Mouse (Mus musculus) lung, postnatal 0 days (tissue): Measurements from ENCODE around the gene Cap2. TPM values are rescaled to one million over a fixed set of nuclear protein-coding genes. Genes with fewer than 3 reads are reported as not detected.

Source experiments
- ATAC-seq: fragments of 200-750 bp; cut with Nextera tagmentation; 2 replicates; pipeline ENCODE4 v1.8.0; 2017; ENCODE audit warnings: moderate library complexity
- DNase-seq: peaks from one replicate; pipeline ENCODE4 v3.0.0-alpha.2; 2016; ENCODE audit warnings: low spot score
- H3K27ac ChIP-seq: fragments of 300-500 bp; sonication (generic); 2 replicates; pipeline ENCODE4 v1.5.1; 2014; ENCODE audit warnings: antibody characterized with exemption, mild to moderate bottlenecking, low read length, mixed read lengths
- H3K27me3 ChIP-seq: fragments of 300-500 bp; sonication (generic); replicated peaks from 2 replicates; pipeline ENCODE4 v1.6.1; 2014; ENCODE audit warnings: low read length, mixed read lengths; ENCODE audit not compliant: insufficient read depth
- H3K36me3 ChIP-seq: fragments of 300-500 bp; sonication (generic); 2 replicates; pipeline ENCODE4 v1.6.1; 2014; ENCODE audit warnings: low read length, mixed read lengths; ENCODE audit not compliant: insufficient read depth
- H3K4me1 ChIP-seq: fragments of 300-500 bp; sonication (generic); 2 replicates; pipeline ENCODE4 v1.6.1; 2014; ENCODE audit warnings: antibody characterized with exemption, low read depth, low read length, mixed read lengths; ENCODE audit not compliant: insufficient read depth
- H3K4me2 ChIP-seq: fragments of 300-500 bp; sonication (generic); replicated peaks from 2 replicates; pipeline ENCODE4 v1.6.1; 2014; ENCODE audit warnings: low read depth, mild to moderate bottlenecking, low read length, moderate library complexity, mixed read lengths
- H3K4me3 ChIP-seq: fragments of 300-500 bp; sonication (generic); 2 replicates; pipeline ENCODE4 v1.5.1; 2014; ENCODE audit warnings: low read depth, low read length
- H3K9ac ChIP-seq: fragments of 300-500 bp; sonication (generic); replicated peaks from 2 replicates; pipeline ENCODE4 v1.6.1; 2014; ENCODE audit warnings: low read depth, mild to moderate bottlenecking
- H3K9me3 ChIP-seq: fragments of 300-500 bp; sonication (generic); 2 replicates; pipeline ENCODE4 v1.6.1; 2016; ENCODE audit warnings: low read length, mixed read lengths
- CTCF ChIP-seq: IDR thresholded peaks from 2 replicates; pipeline ENCODE4 v1.5.1; 2016; ENCODE audit warnings: antibody characterized with exemption, mild to moderate bottlenecking
- EP300 ChIP-seq: IDR thresholded peaks from 2 replicates; pipeline ENCODE4 v1.6.1; 2016; ENCODE audit warnings: antibody characterized with exemption, mild to moderate bottlenecking, control low read depth
- WGBS: fragments of 180-500 bp; shearing (Covaris S2); extraction: QIAGEN DNeasy Blood & Tissue Kit; methylation state at CpG from one replicate; pipeline ENCODE4 v1.1.7; 2014; 5-methylcytosine and 5-hydroxymethylcytosine counted together
- polyA plus RNA-seq: library from polyadenylated mRNA; unstranded; fragments of >200 nt; fragmentation: Nextera tagmentation; extraction: Ambion mirVana; gene quantifications from 2 replicates; pipeline ENCODE4 v1.2.1, GENCODE M21; 2015

Gene Cap2
- polyA plus RNA-seq, 1 experiment from 2014 or later = 5.8 TPM

DNA sequence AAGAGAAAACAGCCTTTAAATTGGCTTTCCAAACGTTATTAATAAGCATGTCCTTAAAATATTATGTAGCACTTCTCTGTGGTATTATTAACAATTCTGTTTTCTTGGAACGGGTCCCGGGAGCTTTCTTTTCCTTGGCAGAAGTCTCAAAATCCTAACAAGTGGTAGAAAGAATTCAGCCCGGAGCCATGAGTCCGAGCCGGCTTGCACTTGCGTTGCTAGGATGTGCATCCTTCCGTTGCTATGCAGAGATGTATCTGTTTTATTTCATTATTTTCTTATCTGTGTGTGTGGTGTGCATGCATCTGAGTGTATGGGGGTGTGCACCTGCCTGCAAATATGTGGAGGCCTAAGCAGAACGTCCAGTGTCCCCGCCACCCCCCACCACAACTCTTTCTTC is 126.2 kb downstream of the Cap2 start:
- Histone ChIP-seq H3K9me3 (no peaks in the 10 kb centered on the region), H3K36me3 (no peaks in the 10 kb centered on the region), H3K4me1 (no peaks in the 10 kb centered on the region), H3K4me2 (no peak overlapping the region), H3K27ac (no peak overlapping the region), H3K4me3 (no peak overlapping the region), H3K9ac (no peak overlapping the region), H3K27me3 (no peaks in the 10 kb centered on the region)
- DNase-seq = no peak
- no peak for ATAC-seq
- TF ChIP-seq EP300 (no peak), CTCF (no peak)
- 51% methylated on average over 10 of the region's 10 CpGs for WGBS

DNA sequence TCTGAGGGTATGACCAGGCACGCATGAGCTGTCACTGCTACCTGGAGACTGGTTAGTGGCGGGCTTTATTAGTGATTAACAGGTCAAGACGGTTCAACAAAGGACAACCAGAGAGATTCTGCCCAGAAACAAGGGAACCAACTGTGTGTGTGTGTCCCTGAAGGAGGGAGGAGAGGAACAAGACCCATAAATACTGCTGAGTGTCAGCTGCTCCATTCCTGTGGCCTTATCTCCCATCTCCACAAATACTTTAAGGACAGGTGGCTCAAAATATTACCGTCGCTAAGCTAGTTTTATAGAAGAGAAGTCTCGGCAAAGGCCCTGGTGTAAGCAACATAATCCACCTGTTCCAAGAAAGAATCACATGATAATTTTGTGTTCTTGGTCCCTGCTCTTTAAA is 127.7 kb downstream of the Cap2 start:
- Histone ChIP-seq H3K36me3 (no peaks in the 10 kb centered on the region), H3K9me3 (no peaks in the 10 kb centered on the region), H3K27ac (no peak overlapping the region), H3K4me2 (no peak overlapping the region), H3K9ac (no peak overlapping the region), H3K27me3 (no peaks in the 10 kb centered on the region), H3K4me1 (no peaks in the 10 kb centered on the region), H3K4me3 (no peak overlapping the region)
- TF ChIP-seq CTCF = no peak
- no peak for TF ChIP-seq EP300
- ATAC-seq = no peak
- DNase-seq = no peak
- WGBS = 70% methylated on average over 6 of the region's 6 CpGs

DNA sequence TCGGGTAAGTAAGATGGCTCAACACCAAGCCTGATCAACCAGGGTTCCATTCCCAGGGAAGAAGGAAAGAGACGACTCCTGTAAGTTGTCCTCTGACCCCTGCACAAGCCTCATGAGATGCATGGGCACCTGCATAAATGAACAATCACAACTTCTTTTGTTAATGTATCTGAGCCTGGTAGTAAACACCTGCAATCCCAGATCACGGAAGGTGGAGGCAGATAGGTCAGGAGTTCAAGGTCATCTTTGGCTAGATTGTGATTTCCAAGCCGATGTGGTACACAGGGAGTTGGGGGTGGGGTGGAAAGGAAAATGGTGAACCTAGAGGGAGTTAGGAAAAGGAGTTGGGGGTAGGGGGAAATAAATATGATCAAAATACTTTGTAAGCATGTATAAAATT is 131.1 kb downstream of the Cap2 start:
- Histone ChIP-seq H3K4me1 (no peaks in the 10 kb centered on the region), H3K4me2 (no peak overlapping the region), H3K4me3 (no peak overlapping the region), H3K9me3 (no peaks in the 10 kb centered on the region), H3K27ac (no peak overlapping the region), H3K36me3 (no peaks in the 10 kb centered on the region), H3K9ac (no peak overlapping the region), H3K27me3 (no peaks in the 10 kb centered on the region)
- 31% methylated on average over 4 of the region's 4 CpGs for WGBS
- ATAC-seq (no peak), DNase-seq (no peak)
- TF ChIP-seq CTCF (no peak), EP300 (no peak)

DNA sequence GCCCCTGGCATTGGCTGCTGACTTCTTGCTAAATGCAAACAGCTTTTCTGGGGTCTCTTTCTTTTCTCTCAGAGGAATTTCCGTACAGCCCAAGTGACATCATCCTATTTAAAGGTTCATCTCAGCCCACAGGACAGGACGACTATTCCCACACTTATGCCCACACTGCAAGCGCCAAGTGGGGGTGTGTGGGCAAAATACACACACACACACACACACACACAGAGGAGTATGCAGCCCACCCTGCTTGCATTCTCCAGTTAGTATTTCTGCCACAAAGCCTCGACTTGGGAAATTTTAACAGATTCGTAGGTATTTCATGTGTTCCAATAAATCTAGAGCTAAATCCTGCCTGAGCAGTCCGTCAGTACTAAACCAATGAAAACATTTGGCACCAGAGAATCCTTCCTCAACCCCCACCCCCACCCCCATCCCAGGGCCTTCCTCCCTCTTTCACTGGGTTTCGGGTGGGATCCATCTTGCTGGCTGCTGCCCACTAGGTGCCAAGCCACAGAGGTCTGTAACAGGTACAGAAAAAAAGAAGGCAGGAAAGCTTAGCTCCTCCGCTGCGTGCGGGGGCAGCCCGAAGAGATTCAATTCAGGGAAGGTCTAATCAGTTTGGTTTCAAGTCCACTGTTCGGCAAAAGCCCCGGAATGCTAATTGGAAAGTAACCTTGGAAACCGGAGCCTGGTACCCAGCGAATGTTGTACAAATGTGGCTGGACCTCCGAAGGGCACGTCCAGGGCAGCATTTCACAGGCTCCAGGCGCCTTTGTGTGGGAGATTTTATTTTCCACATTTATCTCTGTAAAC is 131.9 kb downstream of the Cap2 start:
- ATAC-seq (no peak), DNase-seq (no peak)
- no peak for TF ChIP-seq EP300
- TF ChIP-seq CTCF = no peak
- Histone ChIP-seq H3K36me3 (no peaks in the 10 kb centered on the region), H3K4me2 (no peak overlapping the region), H3K9ac (no peak overlapping the region), H3K4me1 (no peaks in the 10 kb centered on the region), H3K4me3 (no peak overlapping the region), H3K27ac (no peak overlapping the region), H3K9me3 (no peaks in the 10 kb centered on the region), H3K27me3 (no peaks in the 10 kb centered on the region)
- 64% methylated on average over 18 of the region's 18 CpGs for WGBS

GRCm38 (mm10) chr13:46634133-46634488 is 132.5 kb downstream of the Cap2 start:
- DNase-seq (peak; percentile 22), ATAC-seq (no peak)
- Histone ChIP-seq H3K27ac (no peak overlapping the region), H3K4me2 (no peak overlapping the region), H3K36me3 (no peaks in the 10 kb centered on the region), H3K4me3 (no peak overlapping the region), H3K4me1 (no peaks in the 10 kb centered on the region), H3K9ac (no peak overlapping the region), H3K27me3 (no peaks in the 10 kb centered on the region), H3K9me3 (no peaks in the 10 kb centered on the region)
- WGBS = 59% methylated on average over 6 of the region's 6 CpGs
- TF ChIP-seq EP300 (no peak), CTCF (no peak)

- no peak for DNase-seq
- Histone ChIP-seq H3K27ac (no peak overlapping the region), H3K36me3 (no peaks in the 10 kb centered on the region), H3K4me3 (no peak overlapping the region), H3K4me2 (no peak overlapping the region), H3K27me3 (no peaks in the 10 kb centered on the region), H3K4me1 (no peaks in the 10 kb centered on the region), H3K9ac (no peak overlapping the region), H3K9me3 (no peaks in the 10 kb centered on the region)
- no peak for ATAC-seq
- TF ChIP-seq CTCF = no peak
- no peak for TF ChIP-seq EP300
- 82% methylated on average over 10 of the region's 10 CpGs for WGBS
Observed at GRCm38 (mm10) chr13:46640608-46641468, 139.2 kb downstream of the Cap2 start.
